22 mouse cellular contexts compared by ENCODE assay signal in the genomic region with DNA sequence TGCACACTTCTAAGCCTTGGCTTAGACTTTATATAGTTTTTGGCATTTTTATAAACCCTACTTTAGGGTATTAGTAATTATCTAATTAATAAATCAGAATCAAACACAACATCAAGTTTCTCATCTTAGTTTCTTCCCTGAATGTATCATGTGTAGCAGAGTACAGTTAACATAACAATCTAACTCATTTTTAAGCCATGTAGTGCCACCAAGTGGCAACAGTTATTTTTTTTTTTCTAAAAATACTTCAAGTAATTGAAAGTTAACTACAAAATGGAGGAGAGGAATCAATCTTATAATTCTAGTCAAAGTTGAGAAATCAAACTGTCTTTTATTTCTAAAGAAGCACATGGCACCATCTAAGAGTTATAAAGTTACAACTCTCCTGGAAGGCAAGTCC. TPM values are rescaled to one million over a fixed set of nuclear protein-coding genes. Genes with fewer than 3 reads are reported as not detected.
DNase-seq lines count a peak whose midpoint lies in the region; ATAC-seq and TF ChIP-seq lines count a peak whose summit lies in the region.
"Had no signal": no experiment of that assay in that cellular context is flagged by ENCODE, and none has a peak within 500 bp of the region (broad histone marks: within the 10 kb centered on the region; RNA-seq: fewer than 3 reads in every experiment).

No protein-coding gene starts in this region.

- ATAC-seq in monocyte, adult 5-6 weeks (replicated peaks; ENCODE audit: insufficient number of reproducible peaks, low FRiP score, low TSS enrichment, poor library complexity, severe bottlenecking), result no peak
- ATAC-seq: intestine, embryonic 15.5 days; midbrain, embryonic 13.5 days had no signal

- H3K27me3 ChIP-seq in MEL (ENCODE audit: control insufficient read depth in 1 of 2, insufficient read depth in 2 of 2, low read length in 2 of 2), result no peaks in the 10 kb centered on the region
- H3K27me3 ChIP-seq: heart, embryonic 15.5 days; intestine, embryonic 15.5 days; midbrain, embryonic 13.5 days; neural tube, embryonic 15.5 days had no signal

- no peaks in the 10 kb centered on the region for H3K9me3 ChIP-seq in MEL (replicated peaks; ENCODE audit: insufficient read depth, low read length)
- H3K9me3 ChIP-seq: embryonic facial prominence, embryonic 10.5 days; heart, embryonic 15.5 days; intestine, embryonic 15.5 days; midbrain, embryonic 13.5 days; neural tube, embryonic 15.5 days had no signal

- H3K36me3 ChIP-seq in MEL (ENCODE audit: control insufficient read depth in 1 of 2, insufficient read depth in 2 of 2, low read length in 2 of 2), result peaks cover 5 to 25% of the 10 kb centered on the region in 2 experiments
- H3K36me3 ChIP-seq: intestine, embryonic 15.5 days; midbrain, embryonic 13.5 days; neural tube, embryonic 15.5 days had no signal

- no peaks in the 10 kb centered on the region; the same call in 1 of the 2 replicates for H3K79me2 ChIP-seq in MEL (ENCODE audit: control insufficient read depth, insufficient read depth, low read length, poor library complexity)

- TF ChIP-seq POLR2A in MEL (IDR thresholded peaks at IDR 0.05; ENCODE audit: control insufficient read depth in 1 of 2, insufficient read depth in 1 of 2, low read depth in 1 of 2, low read length in 2 of 2, poor library complexity in 1 of 2), result no peak

- peak; percentile 45 for TF ChIP-seq RAD21 in MEL (IDR thresholded peaks at IDR 0.05; ENCODE audit: low read depth, low read length)

- TF ChIP-seq EP300 in MEL (IDR thresholded peaks at IDR 0.05; ENCODE audit: low read depth in 1 of 2, low read length in 2 of 2), result no peak

- H3K4me3 ChIP-seq in left cerebral cortex, adult 2 months, result no peak overlapping the region
- no peak overlapping the region for H3K4me3 ChIP-seq in MEL (ENCODE audit: control insufficient read depth in 1 of 2, insufficient read depth in 1 of 2, low read depth in 2 of 2, low read length in 2 of 2)
- H3K4me3 ChIP-seq: embryonic facial prominence, embryonic 10.5 days; heart, embryonic 15.5 days; intestine, embryonic 15.5 days; midbrain, embryonic 13.5 days; neural tube, embryonic 15.5 days had no signal

- peak; percentile 47 for DNase-seq in cerebellum, adult 9-10 months
- no peak for DNase-seq in cerebellum, postnatal 25 days
- no peak for DNase-seq in left cerebral cortex, adult 2 months (ENCODE audit: extremely low spot score in 1 of 2, low spot score in 2 of 2)
- DNase-seq in left cerebral cortex, adult 9 months (ENCODE audit: low spot score in 2 of 2), result no peak
- DNase-seq in MEL (ENCODE audit: low read depth, low spot score), result no peak
- DNase-seq in retina, embryonic 14.5 days (ENCODE audit: low spot score), result peak; percentile 58
- no peak for DNase-seq in gastrocnemius, postnatal 36 days
- DNase-seq: adrenal gland, postnatal 14 days; B cell, adult 2 months; cerebellum, adult 18-20 months; gastrocnemius, postnatal 25 days; left cerebral cortex, postnatal 4 days; lung, adult 2 months; right cerebral cortex, postnatal 4 days had no signal

- H3K9ac ChIP-seq in MEL (ENCODE audit: control insufficient read depth, low read depth, low read length, poor library complexity, severe bottlenecking), result no peak overlapping the region
- H3K9ac ChIP-seq: heart, embryonic 15.5 days; intestine, embryonic 15.5 days; midbrain, embryonic 13.5 days; neural tube, embryonic 15.5 days had no signal

- H3K4me1 ChIP-seq in MEL (ENCODE audit: control insufficient read depth in 1 of 2, insufficient read depth in 2 of 2, low read length in 2 of 2), result peaks cover 7 to 20% of the 10 kb centered on the region in 2 experiments; a peak in 3 of 4 replicates
- H3K4me1 ChIP-seq: embryonic facial prominence, embryonic 10.5 days; heart, embryonic 15.5 days; intestine, embryonic 15.5 days; neural tube, embryonic 15.5 days had no signal

- intact Hi-C loops in left cerebral cortex, adult 2 months (cut with DNase I), result loop anchor here (2.0 to 5.0 kb wide), 3 partner anchors 182 to 647 kb away; no protein-coding TSS in a partner anchor
- intact Hi-C loops in gastrocnemius, postnatal 36 days (cut with DNase I), result loop anchor here (10.0 kb wide), 1 partner anchor 285 kb away; no protein-coding TSS in a partner anchor

- peak; percentile 56 for TF ChIP-seq CTCF in left cerebral cortex, adult 2 months (IDR thresholded peaks at IDR 0.05)
- TF ChIP-seq CTCF in MEL (IDR thresholded peaks at IDR 0.05 in 2 of 3, conservative IDR thresholded peaks at IDR 0.05 in 1 of 3; ENCODE audit: control insufficient read depth in 1 of 3, insufficient read depth in 1 of 3, low read depth in 2 of 3, low read length in 3 of 3, poor library complexity in 1 of 3, severe bottlenecking in 1 of 3), result peak in 1 of 3 experiments; percentile 39; a peak in 2 of 6 replicates

- H3K27ac ChIP-seq in left cerebral cortex, adult 2 months, result no peak overlapping the region
- H3K27ac ChIP-seq in MEL (ENCODE audit: control insufficient read depth, low read depth, low read length), result no peak overlapping the region
- H3K27ac ChIP-seq: embryonic facial prominence, embryonic 10.5 days; heart, embryonic 15.5 days; intestine, embryonic 15.5 days; midbrain, embryonic 13.5 days; neural tube, embryonic 15.5 days had no signal

TF ChIP-seq in MEL, 35 proteins besides CTCF, POLR2A, EP300 and RAD21:
- no peak for TF ChIP-seq MEF2A (IDR thresholded peaks at IDR 0.05; ENCODE audit: extremely low read depth, insufficient replicate concordance, low read depth, low read length, poor library complexity, severe bottlenecking)
- no peak for TF ChIP-seq ZKSCAN1 (IDR thresholded peaks at IDR 0.05; ENCODE audit: low read depth, low read length)
- no peak for TF ChIP-seq CHD1 (IDR thresholded peaks at IDR 0.05; ENCODE audit: low read depth, low read length)
- no peak for TF ChIP-seq KAT2A (conservative IDR thresholded peaks at IDR 0.05; ENCODE audit: low read depth, low read length)
- no peak for TF ChIP-seq GATA1 (IDR thresholded peaks at IDR 0.05; ENCODE audit: low read depth, low read length)
- TF ChIP-seq MYC (IDR thresholded peaks at IDR 0.05; ENCODE audit: low read depth, low read length), result no peak
- peak; percentile 30 for TF ChIP-seq SMC3 (IDR thresholded peaks at IDR 0.05; ENCODE audit: low read depth, low read length)
- TF ChIP-seq E2F4 (IDR thresholded peaks at IDR 0.05; ENCODE audit: borderline replicate concordance, low read depth, low read length), result no peak
- no peak for TF ChIP-seq MAFK (IDR thresholded peaks at IDR 0.05; ENCODE audit: borderline replicate concordance, low read depth, low read length)
- no peak for TF ChIP-seq ZNF384 (IDR thresholded peaks at IDR 0.05; ENCODE audit: low read depth, low read length)
- no peak for TF ChIP-seq USF2 (IDR thresholded peaks at IDR 0.05; ENCODE audit: borderline replicate concordance in 1 of 2, insufficient read depth in 1 of 2, low read depth in 1 of 2, low read length in 2 of 2)
- no peak for TF ChIP-seq MAZ (IDR thresholded peaks at IDR 0.05; ENCODE audit: low read depth, low read length)
- TF ChIP-seq RCOR1 (IDR thresholded peaks at IDR 0.05; ENCODE audit: low read depth, low read length), result no peak
- TF ChIP-seq MXI1 (IDR thresholded peaks at IDR 0.05; ENCODE audit: low read depth, low read length), result no peak
- no peak for TF ChIP-seq ZMIZ1 (IDR thresholded peaks at IDR 0.05; ENCODE audit: low read depth, low read length)
- peak; percentile 35 for TF ChIP-seq ZC3H11A (IDR thresholded peaks at IDR 0.05; ENCODE audit: low read depth, low read length)
- no peak for TF ChIP-seq TAL1 (IDR thresholded peaks at IDR 0.05; ENCODE audit: low read length)

RNA-seq across cellular contexts. Expression of gene Gm17304, which starts 40.5 kb away (rescaled TPM):
- not detected for total RNA-seq in left cerebral cortex, adult 2 months (2021)
- not detected in 2 replicates for total RNA-seq in MEL (2012; rRNA removed)
- not detected for polyA plus RNA-seq in MEL (2012; ENCODE audit: insufficient read depth in 1 of 2, insufficient read length in 2 of 2, low read depth in 1 of 2, low replicate concordance in 2 of 2, missing spikeins in 1 of 2)
- total RNA-seq in monocyte, adult 5-6 weeks (2017), result not detected in 3 replicates
- total RNA-seq in gastrocnemius, postnatal 36 days (2021), result not detected
- total RNA-seq: adrenal gland, postnatal 14 days; gastrocnemius, postnatal 25 days; layer of hippocampus, adult 8-10 months; left cerebral cortex, postnatal 4 days had no signal
- polyA plus RNA-seq: embryonic facial prominence, embryonic 10.5 days; heart, embryonic 15.5 days; intestine, embryonic 15.5 days; lung, adult 2 months; midbrain, embryonic 13.5 days; neural tube, embryonic 15.5 days; stomach, embryonic 16.5 days had no signal

RNA-seq across cellular contexts. Expression of gene Zfp644, which starts 47.6 kb away (rescaled TPM):
- 100 to 1,000 TPM; 113 to 118 TPM for total RNA-seq in left cerebral cortex, adult 2 months (2021)
- 32.5 and 34.4 TPM in 2 replicates for total RNA-seq in MEL (2012; rRNA removed)
- 10 to 100 TPM; 23.4 to 72.3 TPM for polyA plus RNA-seq in MEL (2012; ENCODE audit: insufficient read depth in 1 of 2, insufficient read length in 2 of 2, low read depth in 1 of 2, low replicate concordance in 2 of 2, missing spikeins in 1 of 2)
- total RNA-seq in monocyte, adult 5-6 weeks (2017), result 63.1 to 121 TPM (median 75.7 TPM) in 3 replicates
- 10 to 100 TPM; 37.7 to 44.1 TPM for total RNA-seq in gastrocnemius, postnatal 36 days (2021)

Comparison
In these comparisons a context has a peak if more than half of its experiments do, and no peak if none do; other contexts are left out.
1. DNase-seq: peak in cerebellum, adult 9-10 months (single experiment) and retina, embryonic 14.5 days (single experiment); none in cerebellum, postnatal 25 days (0 of 2), left cerebral cortex, adult 2 months (0 of 2), left cerebral cortex, adult 9 months (0 of 2), MEL (single experiment) and gastrocnemius, postnatal 36 days (0 of 2).